Mouse (Mus musculus) urinary bladder, postnatal 10 days (tissue): ENCODE measurements around the gene Rbm11.
A peak's percentile ranks its signal among the peaks of the same experiment; 100 is the strongest.

ENCODE experiments used
- DNase-seq: peaks from one replicate; pipeline ENCODE4 v3.0.0; 2022; ENCODE audit warnings: low spot score

Rbm11 gene

DNA sequence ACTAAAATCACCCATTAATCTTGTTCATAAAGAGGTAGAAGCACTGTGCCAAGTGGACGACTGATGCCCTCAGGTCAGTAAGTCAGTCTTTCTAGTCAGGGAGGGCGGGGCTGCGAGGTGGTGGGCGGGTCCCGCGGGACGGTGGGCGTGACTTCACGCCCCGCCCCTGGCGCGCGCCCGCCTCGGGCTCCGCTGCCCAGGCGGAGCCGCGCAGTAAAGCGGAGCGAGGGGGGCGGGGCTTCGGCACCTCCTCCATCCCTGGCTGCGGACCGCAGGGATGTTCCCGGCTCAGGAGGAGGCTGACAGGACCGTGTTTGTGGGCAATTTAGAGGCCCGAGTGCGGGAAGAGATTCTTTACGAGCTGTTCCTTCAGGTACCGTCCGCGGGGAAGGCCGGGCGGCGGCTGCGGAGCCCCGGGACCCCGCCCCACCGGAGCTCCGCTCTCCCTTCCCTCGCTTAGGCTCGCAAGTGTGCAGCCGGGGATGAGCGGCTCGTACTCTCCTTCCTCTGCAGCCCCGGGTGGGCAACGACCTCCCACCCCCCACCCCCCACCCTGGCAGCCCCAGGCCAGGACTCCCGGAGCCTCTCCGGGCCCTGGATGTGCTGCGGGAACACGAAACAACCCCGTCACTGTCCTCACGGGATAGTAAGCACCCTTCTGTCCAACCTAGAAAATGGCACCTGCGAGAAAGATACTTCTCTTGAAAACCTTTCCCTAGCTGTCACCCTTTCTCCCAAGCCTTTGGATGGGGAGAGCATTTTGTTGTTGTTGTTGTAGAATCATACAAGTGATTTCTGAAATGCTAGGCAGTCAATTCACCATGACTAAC, at the start of gene Rbm11:
TSS of gene Rbm11 (plus strand) at position 174 of the 830 bp plus-strand sequence.
- peak; percentile 19 for DNase-seq

DNA sequence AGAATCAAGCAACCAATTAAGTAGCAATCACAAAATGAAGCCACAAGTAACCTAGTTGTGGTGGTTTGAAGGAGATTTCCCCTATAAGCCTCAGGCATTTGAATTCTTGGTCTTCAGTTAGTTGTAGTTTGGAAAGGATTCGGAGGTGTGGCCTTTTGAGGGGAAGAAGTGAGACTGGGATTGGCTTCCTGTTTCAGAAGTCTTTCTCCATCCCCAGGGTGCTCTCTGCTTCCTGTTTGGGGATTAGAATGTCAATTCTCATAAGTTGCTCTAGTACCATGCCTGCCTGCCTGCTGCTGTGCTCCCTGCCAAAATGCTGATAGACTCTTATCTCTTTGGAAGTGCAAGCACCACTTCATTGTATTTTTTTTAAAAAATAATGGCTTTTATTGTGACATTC, 47.3 kb upstream of the Rbm11 start:
- no peak for DNase-seq

DNA sequence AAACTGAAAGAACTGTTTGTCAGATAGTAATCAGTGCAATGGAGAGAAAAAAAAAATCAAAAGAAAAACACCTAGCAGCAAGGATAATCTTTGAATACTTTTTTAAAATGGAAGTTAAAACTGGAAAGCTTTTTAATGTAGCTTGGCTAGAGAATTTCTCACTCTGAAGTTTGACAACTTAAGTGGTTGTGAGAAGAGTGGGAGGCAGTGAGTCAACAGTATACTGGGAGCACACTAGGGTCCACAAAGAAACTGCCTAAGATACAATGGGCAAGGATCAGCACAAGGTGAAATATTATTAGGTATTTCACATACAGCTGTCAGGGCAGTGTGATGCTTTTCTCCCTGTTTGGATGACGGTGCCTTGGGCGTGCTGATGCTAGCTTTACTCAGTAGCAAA, 29.7 kb upstream of the Rbm11 start:
- no peak for DNase-seq

DNA sequence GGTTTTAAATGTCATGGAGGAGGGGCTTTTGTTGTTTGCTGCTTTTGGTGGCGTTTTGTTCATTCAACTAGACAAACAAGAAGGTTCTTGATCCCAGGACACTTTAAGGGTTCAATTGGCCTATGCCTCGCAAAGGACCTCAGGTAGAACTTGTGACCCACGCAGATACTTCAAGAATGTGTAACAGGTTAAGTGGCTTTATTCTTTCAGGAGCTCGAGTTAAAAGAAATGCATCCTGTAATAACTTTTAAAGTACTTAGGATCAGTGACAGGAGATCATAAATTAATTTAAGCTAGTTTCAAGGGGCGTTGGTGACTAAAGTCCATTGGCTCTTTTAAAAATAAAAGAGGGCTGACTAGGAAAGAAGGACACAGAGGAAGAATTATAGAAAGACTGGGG, 10.4 kb upstream of the Rbm11 start:
- DNase-seq: no peak

DNA sequence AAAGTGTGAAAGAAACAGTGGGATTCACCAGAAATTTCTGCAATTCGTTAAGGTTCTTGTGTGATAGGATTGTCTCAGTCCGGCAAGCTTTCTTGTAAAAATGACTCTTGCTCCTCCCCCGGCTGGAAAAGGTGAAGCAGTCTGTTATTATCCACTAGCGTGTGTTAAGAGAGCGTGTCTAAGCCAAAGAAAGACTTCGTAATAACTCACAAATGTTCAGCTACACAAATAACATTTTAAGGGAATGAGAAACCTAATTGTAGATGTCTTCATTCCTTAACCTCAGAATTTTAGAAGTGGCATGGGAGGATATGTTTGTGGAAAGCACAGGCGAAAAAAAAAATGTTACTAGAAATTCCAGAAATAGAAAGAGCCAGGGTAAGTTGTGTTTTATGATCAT, 6.7 kb upstream of the Rbm11 start, which contains the start of gene Lipi:
TSS of gene Lipi (minus strand) at position 101 of the 400 bp plus-strand sequence.
- DNase-seq: no peak

DNA sequence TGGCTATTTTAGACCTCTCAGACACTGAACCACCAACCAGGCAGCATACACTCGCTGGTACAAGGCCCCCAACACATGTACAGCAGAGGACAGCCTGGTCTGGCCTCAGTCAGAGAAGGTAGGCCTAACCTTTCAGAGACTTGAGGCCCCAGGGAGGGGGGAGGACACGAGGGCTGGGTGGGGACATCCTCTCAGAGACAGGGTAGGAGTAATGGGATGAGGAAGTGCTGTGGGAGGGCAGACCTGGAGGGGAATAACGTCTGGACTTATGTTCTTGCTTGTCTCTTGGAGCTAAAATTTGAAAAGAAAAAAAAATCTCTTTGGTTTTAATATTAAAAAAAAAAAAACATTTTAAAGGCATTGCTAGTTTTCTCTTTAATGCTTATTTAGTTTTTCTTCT, 6.2 kb upstream of the Rbm11 start:
- DNase-seq: no peak

DNA sequence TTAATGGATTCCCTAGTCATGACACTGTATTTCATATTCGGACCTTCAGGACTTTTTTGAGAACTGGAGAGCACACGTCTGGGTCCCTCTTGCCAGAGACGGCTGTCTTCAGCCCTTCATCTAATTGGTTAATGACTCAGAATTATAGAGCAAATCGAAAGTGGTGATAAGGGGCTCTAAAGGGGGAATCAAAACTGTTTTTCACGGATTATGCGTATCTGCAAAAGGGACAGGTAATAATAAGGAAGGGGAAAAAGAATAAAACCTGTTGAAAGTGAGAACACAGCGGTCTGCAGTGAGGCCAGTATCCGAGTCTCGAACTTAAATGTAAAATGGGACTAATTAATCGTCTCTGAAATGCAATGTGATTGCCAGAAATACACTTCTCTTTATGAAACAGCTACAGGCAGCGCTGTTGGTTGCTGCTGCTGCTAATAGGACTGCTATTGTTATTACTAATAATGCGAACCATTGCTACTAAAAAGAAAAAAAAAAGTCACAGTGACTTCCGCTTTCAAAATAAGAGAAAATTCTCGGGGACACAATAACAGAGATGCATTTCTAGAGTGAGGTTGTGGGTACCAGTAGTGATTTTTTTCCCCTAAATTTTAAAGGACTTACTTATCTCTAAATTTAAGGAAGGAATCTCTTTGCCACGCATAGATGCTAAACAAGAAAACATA, 998 bp downstream of the Rbm11 start:
- DNase-seq: no peak

DNA sequence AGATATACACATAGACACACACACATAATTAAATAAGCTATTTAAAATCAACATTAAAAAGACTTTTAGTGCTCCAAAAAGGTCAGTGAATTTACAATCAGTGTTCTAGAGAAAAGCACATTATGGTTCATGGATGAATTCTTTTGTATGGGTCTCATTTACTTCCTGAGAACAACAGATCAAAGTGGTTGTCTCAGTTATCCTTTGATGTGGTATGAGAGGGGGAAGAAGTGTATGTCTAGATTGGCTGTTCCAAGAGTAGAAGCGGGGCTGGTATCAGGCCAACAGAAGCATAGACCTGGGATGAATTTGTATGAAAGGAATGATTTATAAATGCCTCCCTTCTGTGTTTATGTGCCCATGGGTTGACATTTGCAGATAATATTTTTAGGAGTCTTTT, 13.8 kb downstream of the Rbm11 start:
- DNase-seq: no peak

DNA sequence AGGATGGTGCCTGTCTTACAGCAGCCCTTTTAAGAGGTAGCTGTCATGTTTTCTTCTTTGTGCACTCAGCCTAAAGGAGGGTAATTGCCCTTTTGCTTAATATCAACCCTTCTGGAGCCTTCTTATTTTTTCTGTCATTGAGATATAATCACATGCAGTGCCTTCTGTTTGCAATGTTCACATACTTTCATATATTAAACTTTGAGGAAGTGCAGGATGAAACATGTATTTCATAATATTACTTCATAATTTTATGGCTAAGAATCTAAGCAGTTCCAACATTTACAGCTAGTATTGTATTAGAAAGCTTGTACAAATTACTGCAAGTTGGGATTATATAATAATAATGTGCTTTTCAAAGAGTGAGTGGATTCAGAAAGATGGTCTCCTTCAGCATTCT, 19.9 kb downstream of the Rbm11 start:
- no peak for DNase-seq

DNA sequence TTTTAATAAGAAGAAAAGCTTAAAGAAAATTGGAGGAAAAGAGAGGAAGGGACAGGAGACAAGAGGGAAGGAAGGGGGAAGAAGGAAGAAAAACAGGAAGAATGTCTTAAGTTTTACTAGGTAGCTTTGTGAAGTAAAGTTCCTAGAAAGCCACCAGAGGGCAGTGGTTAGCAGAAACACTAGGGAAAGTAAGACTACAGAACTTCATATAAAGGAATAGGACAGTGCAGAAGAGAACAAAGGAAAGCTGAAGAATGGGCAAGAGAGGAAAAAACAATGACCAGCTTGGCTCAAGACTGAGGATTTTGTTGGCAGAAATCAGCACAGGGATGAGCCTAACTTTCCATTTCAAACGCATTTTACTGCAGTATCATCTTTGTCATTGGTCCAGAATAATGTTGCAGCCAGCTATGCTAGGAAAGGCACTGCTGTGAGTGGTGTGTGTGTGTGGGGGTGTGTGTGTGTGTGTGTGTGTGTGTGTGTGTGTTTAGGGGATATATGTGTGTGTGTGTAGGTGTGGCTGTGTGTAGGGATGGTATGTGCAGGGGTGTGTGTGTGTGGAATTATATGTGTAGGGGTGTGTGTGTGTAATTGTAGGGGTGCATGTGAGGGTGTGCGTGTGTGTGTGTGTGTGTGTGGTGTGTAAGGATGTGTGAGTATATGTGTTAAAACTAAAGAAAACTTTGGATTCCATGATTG, 25.2 kb downstream of the Rbm11 start:
- no peak for DNase-seq

DNA sequence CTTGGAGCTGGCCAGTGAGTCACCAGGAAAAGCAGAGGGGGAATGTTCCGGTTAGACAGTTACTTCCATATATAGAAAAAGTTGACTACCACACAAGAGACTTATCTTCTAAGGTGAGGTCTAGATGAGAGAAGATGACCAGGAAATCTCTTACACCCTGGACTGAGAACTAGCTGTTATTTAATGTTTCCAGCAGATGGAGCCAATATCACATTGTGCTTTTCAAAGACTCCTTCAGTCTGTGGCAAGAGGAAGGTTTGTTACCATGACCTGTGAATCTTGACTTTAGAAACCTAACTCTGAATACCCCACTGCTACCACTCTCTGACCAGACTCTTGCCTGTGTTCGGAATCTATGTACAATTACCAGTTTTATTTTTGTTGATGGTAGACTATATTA, 35.2 kb downstream of the Rbm11 start:
- no peak for DNase-seq
